Mouse (Mus musculus) C2C12 (cell line): ENCODE measurements around the gene Cd59a.

ENCODE experiments used
- CEBPB ChIP-seq: IDR thresholded peaks from one replicate; pipeline ENCODE4 v1.6.1; 2011; ENCODE audit warnings: low read depth, mild to moderate bottlenecking, control low read depth, moderate library complexity
- CTCF ChIP-seq: IDR thresholded peaks from one replicate; pipeline ENCODE4 v1.5.1; 2011; ENCODE audit not compliant: control insufficient read depth, insufficient read depth, insufficient read length
- MAX ChIP-seq: IDR thresholded peaks from one replicate; pipeline ENCODE4 v1.6.1; 2011; ENCODE audit warnings: mild to moderate bottlenecking, control low read depth
- USF1 ChIP-seq: IDR thresholded peaks from one replicate; pipeline ENCODE4 v1.6.1; 2011; ENCODE audit warnings: low read depth, mild to moderate bottlenecking, control low read depth, moderate library complexity

- no peak for TF ChIP-seq CTCF
- no peak for TF ChIP-seq USF1
- no peak for TF ChIP-seq MAX
- TF ChIP-seq CEBPB: no peak
Observed at GRCm38 (mm10) chr2:104099231-104099585, 3.6 kb downstream of the Cd59a start.
